Mouse (Mus musculus): Measurements from ENCODE around the gene 9930104L06Rik.

DNA sequence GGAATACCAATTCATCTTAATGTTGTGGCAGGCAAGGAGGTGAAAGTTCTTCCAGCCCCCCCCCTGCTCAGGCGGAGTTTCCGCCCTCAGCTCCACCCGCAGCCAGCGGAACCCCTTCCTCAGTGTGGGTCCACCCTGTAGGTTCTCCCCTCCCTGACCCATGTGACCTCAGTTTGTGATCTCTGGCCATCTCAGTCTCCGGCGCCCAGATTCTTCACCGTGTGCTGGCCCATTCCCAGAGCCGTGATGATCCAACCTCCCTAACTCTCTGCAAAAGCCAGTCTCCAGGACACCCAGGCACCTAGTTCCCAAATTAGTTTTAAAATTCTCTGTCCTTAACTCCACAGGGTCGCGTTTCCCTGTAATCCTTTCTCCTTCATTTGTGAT, 50.9 kb downstream of the 9930104L06Rik start:
- TF ChIP-seq CTCF (IDR thresholded peaks at IDR 0.05; ENCODE audit: control insufficient read depth, insufficient read depth, insufficient read length) (no peak), USF1 (IDR thresholded peaks at IDR 0.05; ENCODE audit: low read depth) (no peak), CEBPB (IDR thresholded peaks at IDR 0.05; ENCODE audit: low read depth) (no peak)

All from C2C12 (cell line).